Mouse (Mus musculus): ENCODE data around the gene Akap2.

Akap2 gene

GRCm38 (mm10) chr4:57757997-57758396 lies 40.5 kb downstream of the Akap2 start:
- DNase-seq (ENCODE audit: low read depth, low spot score): peak; percentile 31

GRCm38 (mm10) chr4:57762424-57762823 lies 45.0 kb downstream of the Akap2 start:
- DNase-seq (ENCODE audit: low read depth, low spot score): no peak

- peak; percentile 55 for DNase-seq (ENCODE audit: low read depth, low spot score)
Measured at GRCm38 (mm10) chr4:57764392-57764791, 46.9 kb downstream of the Akap2 start.

- peak; percentile 27 for DNase-seq (ENCODE audit: low read depth, low spot score)
Measured at GRCm38 (mm10) chr4:57764926-57765325, 47.5 kb downstream of the Akap2 start.

- no peak for DNase-seq (ENCODE audit: low read depth, low spot score)
Measured at GRCm38 (mm10) chr4:57765806-57766205, 48.3 kb downstream of the Akap2 start.

GRCm38 (mm10) chr4:57769007-57769406 lies 51.5 kb downstream of the Akap2 start:
- DNase-seq (ENCODE audit: low read depth, low spot score): no peak

GRCm38 (mm10) chr4:57770185-57770823 lies 52.8 kb downstream of the Akap2 start:
- no peak for DNase-seq (ENCODE audit: low read depth, low spot score)

- DNase-seq (ENCODE audit: low read depth, low spot score): no peak
Measured at GRCm38 (mm10) chr4:57771558-57772219, 54.2 kb downstream of the Akap2 start.

GRCm38 (mm10) chr4:57772851-57773510 lies 55.5 kb downstream of the Akap2 start:
- DNase-seq (ENCODE audit: low read depth, low spot score): peak; percentile 21

GRCm38 (mm10) chr4:57774517-57774916 lies 57.1 kb downstream of the Akap2 start:
- no peak for DNase-seq (ENCODE audit: low read depth, low spot score)

GRCm38 (mm10) chr4:57775582-57775981 lies 58.1 kb downstream of the Akap2 start:
- DNase-seq (ENCODE audit: low read depth, low spot score): no peak

GRCm38 (mm10) chr4:57780403-57780802 lies 62.9 kb downstream of the Akap2 start:
- no peak for DNase-seq (ENCODE audit: low read depth, low spot score)

- DNase-seq (ENCODE audit: low read depth, low spot score): no peak
Measured at GRCm38 (mm10) chr4:57780833-57781641, 63.6 kb downstream of the Akap2 start.

- peak; percentile 36 for DNase-seq (ENCODE audit: low read depth, low spot score)
Measured at GRCm38 (mm10) chr4:57781994-57782393, 64.5 kb downstream of the Akap2 start.

GRCm38 (mm10) chr4:57782549-57783390 lies 65.3 kb downstream of the Akap2 start:
- no peak for DNase-seq (ENCODE audit: low read depth, low spot score)

GRCm38 (mm10) chr4:57783391-57783770 lies 65.9 kb downstream of the Akap2 start:
- DNase-seq (ENCODE audit: low read depth, low spot score): no peak

GRCm38 (mm10) chr4:57783853-57784600 lies 66.6 kb downstream of the Akap2 start:
- peak; percentile 28 for DNase-seq (ENCODE audit: low read depth, low spot score)

- DNase-seq (ENCODE audit: low read depth, low spot score): peak; percentile 27
Measured at GRCm38 (mm10) chr4:57788709-57789108, 71.3 kb downstream of the Akap2 start.

- DNase-seq (ENCODE audit: low read depth, low spot score): no peak
Measured at GRCm38 (mm10) chr4:57789118-57789517, 71.7 kb downstream of the Akap2 start.

- no peak for DNase-seq (ENCODE audit: low read depth, low spot score)
Measured at GRCm38 (mm10) chr4:57793989-57794388, 76.5 kb downstream of the Akap2 start.

Measured in skeletal muscle tissue, adult 2 months (tissue).